Mouse (Mus musculus) ES-E14 (cell line): ENCODE results near the gene Stim2.

Experiments
- CHD2 ChIP-seq: IDR thresholded peaks from 2 replicates; pipeline ENCODE4 v1.6.1; 2014; ENCODE audit warnings: mild to moderate bottlenecking, low read depth, low read length, inconsistent platforms
- MAFK ChIP-seq: IDR thresholded peaks from 2 replicates; pipeline ENCODE4 v1.6.1; 2014; ENCODE audit warnings: mild to moderate bottlenecking, low read depth, low read length, inconsistent platforms; ENCODE audit not compliant: insufficient read depth
- ZC3H11A ChIP-seq: IDR thresholded peaks from 2 replicates; pipeline ENCODE4 v1.6.1; 2012; ENCODE audit warnings: low read depth, mild to moderate bottlenecking, inconsistent platforms, low read length, borderline replicate concordance

- TF ChIP-seq ZC3H11A: no peak
- TF ChIP-seq CHD2: no peak
- TF ChIP-seq MAFK: no peak
These were observed 73.4 kb downstream of the Stim2 start for GRCm38 (mm10) chr5:54071705-54072104.
